Comparison of ENCODE assay signal across 16 mouse cellular contexts in genomic region chr19:32224318-32225096, GRCm38 (mm10).
A peak's percentile ranks its signal among the peaks of the same experiment; 100 is the strongest.
DNase-seq lines count a peak whose midpoint lies in the region; ATAC-seq lines count a peak whose summit lies in the region.
"Had no signal": no experiment of that assay in that cellular context is flagged by ENCODE, and none has a peak within 500 bp of the region (broad histone marks: within the 10 kb centered on the region; RNA-seq: fewer than 3 reads in every experiment).

No protein-coding gene starts in this region.

- H3K27me3 ChIP-seq in heart, embryonic 11.5 days (ENCODE audit: control insufficient read depth, insufficient read depth, low read length), result no peaks in the 10 kb centered on the region
- no peaks in the 10 kb centered on the region for H3K27me3 ChIP-seq in lung, embryonic 16.5 days (ENCODE audit: control insufficient read depth, insufficient read depth, low read depth, low read length)
- H3K27me3 ChIP-seq in liver, embryonic 16.5 days (ENCODE audit: control insufficient read depth, insufficient read depth, low read depth, low read length), result no peaks in the 10 kb centered on the region
- H3K27me3 ChIP-seq in stomach, embryonic 16.5 days (ENCODE audit: control insufficient read depth, insufficient read depth, low read length), result no peaks in the 10 kb centered on the region
- H3K27me3 ChIP-seq: CH12.LX; forebrain, embryonic 15.5 days; kidney, embryonic 15.5 days had no signal

- WGBS in heart, embryonic 11.5 days (ENCODE audit: insufficient replicate concordance), result 76% methylated on average over 2 of the region's 2 CpGs
- WGBS in lung, embryonic 16.5 days, result 86% methylated on average over 2 of the region's 2 CpGs
- WGBS in liver, embryonic 16.5 days (ENCODE audit: insufficient replicate concordance), result 63% methylated on average over 2 of the region's 2 CpGs
- 82% methylated on average over 2 of the region's 2 CpGs for WGBS in stomach, embryonic 16.5 days

- ATAC-seq in heart, embryonic 11.5 days (replicated peaks; ENCODE audit: insufficient number of reproducible peaks, low FRiP score, low TSS enrichment), result no peak
- ATAC-seq in lung, embryonic 16.5 days (ENCODE audit: low read depth), result peak; percentile 38; the same call in 1 of the 2 replicates
- no peak for ATAC-seq in liver, embryonic 16.5 days (ENCODE audit: low read depth)
- ATAC-seq in stomach, embryonic 16.5 days (ENCODE audit: insufficient read depth, low FRiP score), result no peak
- ATAC-seq: forebrain, embryonic 15.5 days; midbrain, embryonic 16.5 days had no signal

- H3K4me3 ChIP-seq in heart, embryonic 11.5 days (ENCODE audit: low read depth, low read length), result no peak overlapping the region
- no peak overlapping the region for H3K4me3 ChIP-seq in lung, embryonic 16.5 days (ENCODE audit: low read length)
- H3K4me3 ChIP-seq in liver, embryonic 16.5 days (ENCODE audit: low read depth, low read length), result no peak overlapping the region
- H3K4me3 ChIP-seq in stomach, embryonic 16.5 days (replicated peaks; ENCODE audit: low read length), result no peak overlapping the region
- H3K4me3 ChIP-seq: forebrain, embryonic 15.5 days; heart, embryonic 10.5 days; kidney, embryonic 15.5 days had no signal

- H3K4me2 ChIP-seq in heart, embryonic 11.5 days, result no peak overlapping the region
- no peak overlapping the region for H3K4me2 ChIP-seq in lung, embryonic 16.5 days (ENCODE audit: low read depth, low read length)
- H3K4me2 ChIP-seq in liver, embryonic 16.5 days (ENCODE audit: low read depth, low read length), result no peak overlapping the region
- H3K4me2 ChIP-seq in stomach, embryonic 16.5 days (ENCODE audit: low read depth, low read length), result no peak overlapping the region
- H3K4me2 ChIP-seq: forebrain, embryonic 15.5 days; kidney, embryonic 15.5 days had no signal

- no peak overlapping the region for H3K27ac ChIP-seq in heart, embryonic 11.5 days (ENCODE audit: low read depth, low read length)
- H3K27ac ChIP-seq in lung, embryonic 16.5 days (ENCODE audit: low read length), result no peak overlapping the region
- peak overlapping the region; percentile 43; the same call in 1 of the 2 replicates for H3K27ac ChIP-seq in liver, embryonic 16.5 days (ENCODE audit: low read length)
- peak overlapping the region; percentile 13; the same call in 1 of the 2 replicates for H3K27ac ChIP-seq in stomach, embryonic 16.5 days (ENCODE audit: low read length)
- H3K27ac ChIP-seq: forebrain, embryonic 15.5 days; heart, embryonic 10.5 days; hindbrain, postnatal 0 days; kidney, embryonic 15.5 days had no signal

- no peaks in the 10 kb centered on the region for H3K9me3 ChIP-seq in heart, embryonic 11.5 days (replicated peaks; ENCODE audit: control insufficient read depth, low read length)
- H3K9me3 ChIP-seq in lung, embryonic 16.5 days (ENCODE audit: control insufficient read depth, low read length), result no peaks in the 10 kb centered on the region
- H3K9me3 ChIP-seq in liver, embryonic 16.5 days (replicated peaks; ENCODE audit: control insufficient read depth, low read length), result no peaks in the 10 kb centered on the region
- H3K9me3 ChIP-seq in stomach, embryonic 16.5 days (replicated peaks; ENCODE audit: control insufficient read depth, low read length), result no peaks in the 10 kb centered on the region
- H3K9me3 ChIP-seq: forebrain, embryonic 15.5 days; heart, embryonic 10.5 days; kidney, embryonic 15.5 days had no signal

- H3K9ac ChIP-seq in heart, embryonic 11.5 days (ENCODE audit: low read depth, low read length), result no peak overlapping the region
- H3K9ac ChIP-seq in lung, embryonic 16.5 days (ENCODE audit: low read length), result no peak overlapping the region
- H3K9ac ChIP-seq in liver, embryonic 16.5 days (ENCODE audit: low read depth, low read length), result no peak overlapping the region
- H3K9ac ChIP-seq in stomach, embryonic 16.5 days (ENCODE audit: low read length), result no peak overlapping the region
- H3K9ac ChIP-seq: forebrain, embryonic 15.5 days; kidney, embryonic 15.5 days had no signal

- H3K4me1 ChIP-seq in heart, embryonic 11.5 days (ENCODE audit: control insufficient read depth, insufficient read depth, low read length), result peaks cover 2% of the 10 kb centered on the region; the same call in 1 of the 2 replicates
- H3K4me1 ChIP-seq in lung, embryonic 16.5 days (replicated peaks; ENCODE audit: control insufficient read depth, insufficient read depth, low read length), result peaks cover 6% of the 10 kb centered on the region; the same call in 1 of the 2 replicates
- peaks cover 61% of the 10 kb centered on the region for H3K4me1 ChIP-seq in liver, embryonic 16.5 days (ENCODE audit: control insufficient read depth, low read depth, low read length)
- no peaks in the 10 kb centered on the region for H3K4me1 ChIP-seq in stomach, embryonic 16.5 days (ENCODE audit: control insufficient read depth, insufficient read depth, low read length)
- H3K4me1 ChIP-seq: forebrain, embryonic 15.5 days; heart, embryonic 10.5 days had no signal

- DNase-seq in heart, adult 11 months, result peak; percentile 90
- DNase-seq in lung, adult 18-20 months, result no peak
- DNase-seq in cerebellum, adult 11-12 months, result no peak
- DNase-seq in cerebellum, postnatal 36 days, result no peak
- DNase-seq: cerebellum, adult 11 months; layer of hippocampus, postnatal 36 days had no signal

- H3K36me3 ChIP-seq in heart, embryonic 11.5 days (ENCODE audit: control insufficient read depth, insufficient read depth, low read length), result no peaks in the 10 kb centered on the region; the same call in 1 of the 2 replicates
- H3K36me3 ChIP-seq in lung, embryonic 16.5 days (ENCODE audit: control insufficient read depth, insufficient read depth, low read length), result 0 out of 2 replicates have a peak, but pooled peaks cover 2% of the 10 kb centered on the region
- peaks cover 16% of the 10 kb centered on the region for H3K36me3 ChIP-seq in liver, embryonic 16.5 days (ENCODE audit: control insufficient read depth, insufficient read depth)
- H3K36me3 ChIP-seq in stomach, embryonic 16.5 days (ENCODE audit: control insufficient read depth, insufficient read depth, low read length), result no peaks in the 10 kb centered on the region
- H3K36me3 ChIP-seq: forebrain, embryonic 15.5 days had no signal

Comparison
In these comparisons a context has a peak if more than half of its experiments do, and no peak if none do; other contexts are left out.
1. H3K27ac ChIP-seq: peak in liver, embryonic 16.5 days (single experiment) and stomach, embryonic 16.5 days (single experiment); none in heart, embryonic 11.5 days (single experiment) and lung, embryonic 16.5 days (single experiment).